Mouse (Mus musculus) embryo, embryonic 10 days (tissue): ENCODE measurements at regions not wholly inside any gene's neighbourhood (a gene's known extent, or its start where the extent isn't known, plus 50 kb on each side); places are given as distances from the start of the nearest gene placed in this dataset.
"Not testable (repeated sequence)": the region's sequence is repeated elsewhere in the genome, so short reads cannot be mapped to it uniquely, and the experiment has no call there.

Source experiments
- DNase-seq: peaks from one replicate; pipeline ENCODE4 v3.0.0-alpha.2; 2015; ENCODE audit warnings: low spot score

GRCm38 (mm10) chr2:15273446-15273845 lies 218.6 kb upstream of the Nsun6 start:
- no peak for DNase-seq

DNA sequence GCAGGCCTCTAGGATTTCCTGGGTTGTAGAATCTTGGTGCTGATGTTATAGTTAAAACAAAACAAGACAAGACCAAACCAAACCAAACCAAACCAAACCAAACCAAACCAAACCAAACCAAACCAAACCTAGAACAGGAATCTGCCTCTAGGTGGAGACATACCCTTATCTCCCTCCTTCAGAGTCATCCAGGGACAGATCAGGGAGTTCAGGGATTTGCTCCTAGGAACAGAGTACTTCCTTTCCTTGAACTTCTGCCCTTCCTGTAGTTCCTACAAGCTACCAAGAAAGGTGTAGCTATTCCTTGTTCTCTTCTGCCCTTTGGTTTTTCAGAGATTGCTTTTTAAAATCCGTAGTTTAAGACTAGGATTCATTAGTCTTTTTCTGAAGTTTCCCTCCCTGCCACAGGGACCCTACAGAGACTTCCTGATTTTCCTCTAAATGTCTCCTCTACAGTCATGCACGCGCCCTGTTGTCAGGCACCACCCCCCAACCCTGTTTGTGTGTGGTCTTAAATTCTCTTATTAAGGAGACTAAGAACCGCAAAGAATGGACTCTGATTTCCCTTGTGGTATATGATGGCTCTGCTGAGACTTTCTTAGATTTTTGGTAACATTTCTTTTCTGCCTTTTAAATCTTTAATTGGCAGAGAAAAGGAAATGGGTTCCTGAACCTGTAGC lies 205.8 kb upstream of the Nsun6 start:
- DNase-seq: peak; percentile 51

- not testable (repeated sequence) for DNase-seq
These were observed 187.4 kb upstream of the Nsun6 start for GRCm38 (mm10) chr2:15242276-15242675.

DNA sequence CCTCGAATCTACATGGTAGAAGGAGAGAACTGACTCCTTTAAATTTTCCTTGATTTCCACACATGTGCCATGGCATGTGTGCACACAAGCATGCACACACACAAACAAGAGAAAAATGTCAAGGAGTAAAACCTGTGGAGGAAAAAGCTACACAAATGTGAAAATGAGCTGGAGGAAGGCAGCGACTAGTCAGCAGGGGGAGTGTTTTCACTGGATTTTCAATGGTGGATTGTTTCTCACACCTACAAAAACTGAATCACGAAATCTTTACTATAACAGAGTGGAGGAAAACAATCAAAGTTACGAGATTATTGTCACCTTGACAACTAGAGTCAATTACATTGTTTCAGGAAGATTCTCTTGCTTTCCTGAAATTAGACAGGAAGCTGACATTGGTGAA lies 167.0 kb upstream of the Nsun6 start:
- no peak for DNase-seq

DNA sequence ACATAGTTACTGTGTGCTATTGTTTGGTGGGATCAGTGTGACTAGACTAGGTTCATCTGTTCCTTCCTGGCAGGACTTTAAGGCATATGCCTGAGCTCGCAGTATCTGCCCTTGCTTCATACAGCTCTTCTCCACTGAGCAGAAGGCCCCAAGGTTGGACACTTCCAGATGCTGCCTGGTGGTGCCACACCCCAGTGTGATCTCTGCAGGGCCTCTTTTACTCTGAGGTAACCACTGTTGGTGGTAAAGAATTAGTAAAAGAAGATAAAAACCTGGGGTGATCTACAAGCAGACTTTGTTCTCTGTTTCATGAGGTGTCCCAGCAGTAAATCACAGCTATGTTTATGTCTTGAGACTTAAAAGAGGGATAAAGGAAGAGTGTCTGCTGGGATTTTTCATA lies 133.2 kb upstream of the Nsun6 start:
- DNase-seq: no peak

- no peak for DNase-seq
These were observed 126.1 kb upstream of the Nsun6 start for GRCm38 (mm10) chr2:15181000-15181399.

- DNase-seq: no peak
These were observed 111.7 kb upstream of the Nsun6 start for GRCm38 (mm10) chr2:15166435-15167024.

DNA sequence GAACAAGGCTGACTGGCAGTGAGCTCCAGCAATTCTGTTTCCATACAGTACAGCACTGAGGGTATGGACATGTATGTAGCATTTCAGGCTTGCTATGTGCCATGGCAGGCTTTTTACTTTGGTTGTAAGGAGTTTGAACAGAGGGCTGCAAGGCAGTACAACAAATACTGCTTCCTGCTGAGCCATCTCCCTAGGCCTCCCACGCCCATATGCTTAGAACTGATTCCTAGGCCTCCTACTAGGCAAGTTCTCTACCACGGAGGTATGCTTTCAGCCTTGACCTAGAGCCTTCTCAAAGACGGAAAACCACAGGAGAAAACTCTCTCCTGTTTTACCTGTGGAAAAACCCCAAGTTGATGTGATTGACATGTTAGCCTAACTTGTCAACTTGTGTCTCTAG lies 111.0 kb upstream of the Nsun6 start:
- DNase-seq: no peak

DNA sequence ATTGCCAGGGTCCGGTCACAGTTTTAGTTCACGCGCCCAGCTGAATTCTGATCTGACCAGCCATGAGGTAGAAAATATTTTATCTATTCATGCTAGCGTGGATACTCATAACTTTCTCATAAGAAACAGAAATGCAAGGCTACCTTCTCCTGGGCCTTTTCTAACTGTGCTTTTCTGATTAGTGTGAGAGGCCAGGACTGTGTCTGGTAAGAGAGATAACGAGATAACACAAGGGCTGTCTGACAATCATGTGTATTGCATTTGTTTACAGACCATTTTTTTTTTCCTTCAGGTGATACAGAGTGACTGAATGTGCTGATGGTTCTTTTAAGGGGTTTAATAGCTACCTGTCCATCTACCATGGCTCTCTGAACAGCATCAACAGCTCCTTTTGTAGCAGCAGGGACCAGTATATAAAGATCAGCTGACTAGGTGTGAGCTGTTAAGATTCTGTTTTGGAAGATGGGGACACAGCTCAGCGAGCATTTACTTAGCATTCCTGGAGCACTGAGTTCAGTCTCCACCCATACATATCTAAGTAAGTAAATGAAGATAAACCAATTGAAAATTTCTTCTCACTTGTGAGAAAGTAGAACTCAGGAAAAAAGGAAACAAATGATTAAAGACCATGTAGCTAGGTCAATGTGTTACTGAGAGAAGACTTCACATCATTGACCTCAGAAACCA lies 109.0 kb upstream of the Nsun6 start:
- DNase-seq: no peak

DNA sequence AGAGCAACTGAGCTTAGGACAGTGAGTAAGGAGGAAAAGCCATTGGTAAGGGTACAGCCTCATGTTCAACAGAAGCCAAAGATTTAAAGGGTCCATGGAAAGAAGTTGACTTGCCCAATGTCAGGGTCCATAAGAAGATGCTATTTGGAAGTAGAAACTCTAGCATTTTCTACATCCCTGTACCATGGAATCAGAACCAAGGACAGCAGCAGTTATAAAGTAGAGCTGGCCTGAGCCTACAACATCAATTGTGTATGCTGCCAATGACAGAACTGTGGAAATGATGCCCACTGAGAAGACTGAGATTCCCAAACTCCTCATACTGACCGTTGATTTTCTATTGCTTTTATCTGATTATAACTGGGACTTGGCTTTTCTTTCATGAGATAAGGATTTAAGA lies 107.0 kb upstream of the Nsun6 start:
- DNase-seq: peak; percentile 11

DNA sequence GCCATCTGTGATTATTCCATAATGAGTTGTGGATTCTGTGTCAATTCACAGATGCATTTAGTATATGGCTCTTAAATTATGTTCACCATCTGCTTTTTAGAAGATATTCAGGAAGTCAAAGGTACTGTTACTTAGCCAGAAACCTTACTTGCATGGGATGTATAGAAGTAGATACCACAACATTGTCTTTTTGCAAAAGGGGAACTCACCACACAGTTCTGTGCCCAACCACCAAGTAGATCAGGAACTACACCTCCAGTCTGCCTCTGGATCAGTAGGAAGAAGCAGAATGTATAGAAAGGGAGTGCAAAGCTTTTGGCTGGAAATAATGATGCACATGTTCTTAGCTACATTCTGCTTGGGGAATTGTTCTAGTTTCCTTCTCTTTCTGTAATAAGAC lies 102.8 kb upstream of the Nsun6 start:
- no peak for DNase-seq

DNA sequence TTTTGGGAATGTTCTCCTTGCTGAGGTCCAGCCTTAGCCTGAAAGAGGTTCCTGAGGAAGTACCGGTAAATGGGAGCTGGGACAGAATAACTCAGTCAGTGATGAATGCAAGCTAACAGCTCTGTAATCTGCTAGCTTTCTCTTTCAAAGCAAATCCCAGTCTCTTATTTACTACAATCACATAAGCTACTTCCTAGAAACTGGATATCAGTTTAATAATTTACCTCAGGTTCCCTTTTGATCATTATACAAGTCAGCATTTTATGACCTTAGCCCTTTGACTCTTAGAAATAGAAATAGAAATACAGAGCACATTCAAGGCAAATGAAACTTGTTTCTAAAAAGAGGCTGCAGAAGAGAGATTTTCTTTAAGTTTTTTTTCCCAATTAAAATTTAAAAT lies 96.0 kb upstream of the Nsun6 start:
- DNase-seq: no peak

- no peak for DNase-seq
These were observed 93.5 kb upstream of the Nsun6 start for GRCm38 (mm10) chr2:15148381-15148780.

DNA sequence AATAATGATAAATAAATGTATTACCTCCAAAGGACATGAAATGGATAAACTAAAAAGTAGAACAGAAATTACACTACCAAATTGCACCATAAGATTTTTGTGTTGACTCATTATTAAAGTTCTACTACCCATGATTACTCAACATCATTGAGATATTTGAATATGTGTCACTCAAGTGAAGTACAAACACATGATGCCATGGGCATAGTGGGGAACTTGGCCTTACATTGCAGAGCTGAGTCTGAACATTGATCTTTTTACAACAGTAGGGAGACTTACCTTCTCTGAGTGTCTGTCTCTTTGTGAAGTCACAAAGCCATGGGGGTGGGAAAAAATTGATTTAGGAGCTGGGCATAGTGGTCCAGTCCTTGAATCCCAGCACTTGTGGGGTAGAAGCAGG lies 92.1 kb upstream of the Nsun6 start:
- no peak for DNase-seq

- no peak for DNase-seq
These were observed 91.5 kb upstream of the Nsun6 start for GRCm38 (mm10) chr2:15146414-15146813.

DNA sequence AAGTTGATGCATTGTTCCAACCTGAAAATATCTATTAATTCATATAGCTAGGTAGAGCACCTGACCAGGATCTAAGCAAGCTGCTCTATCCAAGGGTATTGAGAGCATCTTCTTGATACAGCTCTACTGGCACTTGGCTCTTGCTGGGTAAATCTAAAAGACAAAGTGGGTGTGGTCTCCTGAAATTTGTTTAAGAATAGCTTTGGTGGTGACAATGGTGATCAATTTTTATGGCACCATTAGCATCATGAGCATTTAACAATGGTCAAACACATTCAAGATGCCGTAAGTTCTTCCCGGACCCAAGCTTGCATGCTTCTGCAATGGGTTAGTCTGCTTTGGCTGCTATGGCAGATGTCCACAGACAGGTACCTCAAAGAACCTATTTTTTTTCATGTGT lies 89.9 kb upstream of the Nsun6 start:
- no peak for DNase-seq

DNA sequence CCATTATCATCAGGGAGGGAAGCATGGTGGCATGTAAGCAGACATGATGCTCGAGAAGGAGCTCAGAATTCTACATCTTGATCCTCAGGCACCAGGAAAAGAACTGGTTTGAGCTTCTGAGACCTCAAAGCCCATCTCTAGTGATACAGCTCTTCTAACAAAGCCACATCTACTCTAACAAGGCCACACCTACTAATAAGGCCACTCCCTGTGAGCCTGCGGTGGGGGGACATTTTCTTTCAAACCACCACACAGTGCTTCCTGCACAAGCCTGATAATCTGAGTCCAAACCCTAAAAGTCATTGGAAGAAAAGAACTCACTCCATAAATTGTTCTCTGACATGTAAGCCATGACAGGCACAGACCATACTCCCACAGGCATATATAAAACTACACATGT lies 85.0 kb upstream of the Nsun6 start:
- DNase-seq: no peak
